Mouse (Mus musculus) limb, embryonic 15.5 days (tissue): ENCODE data around the gene Ankle2. TPM values are rescaled to one million over a fixed set of nuclear protein-coding genes. Genes with fewer than 3 reads are reported as not detected.
A peak's percentile ranks its signal among the peaks of the same experiment; 100 is the strongest.

Source experiments
- ATAC-seq: fragments of 200-750 bp; cut with Nextera tagmentation; 2 replicates; pipeline ENCODE4 v1.8.0; 2017; ENCODE audit warnings: low read depth, moderate TSS enrichment; ENCODE audit not compliant: insufficient number of reproducible peaks, low FRiP score, low TSS enrichment
- H3K27ac ChIP-seq: fragments of 300-500 bp; sonication (generic); 2 replicates; pipeline ENCODE4 v1.5.1; 2015; ENCODE audit warnings: moderate library complexity, mild to moderate bottlenecking, inconsistent platforms
- H3K27me3 ChIP-seq: fragments of 300-500 bp; sonication (generic); 2 replicates; pipeline ENCODE4 v1.6.1; 2015; ENCODE audit warnings: inconsistent platforms
- H3K36me3 ChIP-seq: fragments of 300-500 bp; sonication (generic); 2 replicates; pipeline ENCODE4 v1.6.1; 2015; ENCODE audit warnings: inconsistent platforms
- H3K4me1 ChIP-seq: fragments of 300-500 bp; sonication (generic); 2 replicates; pipeline ENCODE4 v1.6.1; 2015; ENCODE audit warnings: inconsistent platforms
- H3K4me2 ChIP-seq: fragments of 300-500 bp; sonication (generic); 2 replicates; pipeline ENCODE4 v1.6.1; 2015; ENCODE audit warnings: mild to moderate bottlenecking, inconsistent platforms
- H3K4me3 ChIP-seq: fragments of 300-500 bp; sonication (generic); 2 replicates; pipeline ENCODE4 v1.5.1; 2015; ENCODE audit warnings: mild to moderate bottlenecking, inconsistent platforms
- H3K9ac ChIP-seq: fragments of 300-500 bp; sonication (generic); 2 replicates; pipeline ENCODE4 v1.6.1; 2015; ENCODE audit warnings: inconsistent platforms
- H3K9me3 ChIP-seq: fragments of 300-500 bp; sonication (generic); 2 replicates; pipeline ENCODE4 v1.6.1; 2016; ENCODE audit warnings: inconsistent platforms
- WGBS: fragments of 180-500 bp; shearing (Covaris S2); methylation state at CpG from one replicate; pipeline ENCODE4 v1.1.7; 2015; 5-methylcytosine and 5-hydroxymethylcytosine counted together
- polyA plus RNA-seq: library from polyadenylated mRNA; unstranded; fragments of >200 nt; fragmentation: Nextera tagmentation; extraction: Ambion mirVana; gene quantifications from 2 replicates; pipeline ENCODE4 v1.2.1, GENCODE M21; 2015

Gene Ankle2
- polyA plus RNA-seq, 1 experiment from 2014 or later = 29.7 TPM

DNA sequence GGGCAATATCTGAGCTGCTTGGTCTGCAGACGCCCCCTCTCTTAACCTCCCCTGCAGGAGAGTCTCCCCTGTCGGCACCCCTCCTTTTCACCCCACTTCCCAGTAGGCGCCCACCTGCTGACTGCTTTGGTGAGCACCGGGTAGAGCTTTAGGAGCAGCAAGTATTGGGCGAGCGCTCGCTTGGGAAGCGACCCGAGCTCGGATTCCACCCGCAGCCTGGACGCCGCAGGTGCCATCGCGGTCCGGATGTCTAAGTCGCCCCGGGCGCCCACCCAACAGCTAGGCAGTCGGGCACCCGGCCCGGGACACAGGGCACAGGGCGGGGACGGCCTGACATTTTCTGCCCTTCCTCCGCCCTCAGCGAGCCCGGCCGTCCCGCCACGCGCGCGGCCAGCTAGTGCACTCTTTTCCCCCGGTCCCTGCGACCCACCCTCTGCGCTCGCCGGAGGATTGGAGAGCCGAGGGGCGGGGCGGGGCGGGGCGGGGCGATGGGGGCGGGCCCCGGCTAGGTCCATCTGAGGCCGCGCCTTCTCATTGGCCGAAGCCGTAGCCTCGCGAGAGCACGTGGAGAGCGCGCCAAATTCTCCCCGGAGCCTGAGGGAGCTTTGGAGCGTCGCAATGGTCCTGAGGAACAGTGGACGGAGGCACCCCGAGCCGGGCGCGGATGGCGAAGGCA is 55.1 kb downstream of the Ankle2 start, which contains the start of the genes Pxmp2 and Pole:
Gene Pxmp2, minus strand, starts transcription at position 417 of the 676 bp plus-strand sequence.
Gene Pole, plus strand, starts transcription at position 537 of the 676 bp plus-strand sequence.
- Histone ChIP-seq H3K4me3 (peak within 1 kb of the TSS; percentile 88), H3K36me3 (peaks cover 13% of the 10 kb centered on the region), H3K4me1 (peaks cover 15% of the 10 kb centered on the region), H3K4me2 (peak within 1 kb of the TSS; percentile 93), H3K9ac (peak within 1 kb of the TSS; percentile 88), H3K27me3 (peaks cover 17% of the 10 kb centered on the region), H3K27ac (peak within 1 kb of the TSS; percentile 77), H3K9me3 (no peaks in the 10 kb centered on the region)
- under 1% methylated on average over 63 of the region's 64 CpGs for WGBS
- peak; percentile 98 for ATAC-seq

DNA sequence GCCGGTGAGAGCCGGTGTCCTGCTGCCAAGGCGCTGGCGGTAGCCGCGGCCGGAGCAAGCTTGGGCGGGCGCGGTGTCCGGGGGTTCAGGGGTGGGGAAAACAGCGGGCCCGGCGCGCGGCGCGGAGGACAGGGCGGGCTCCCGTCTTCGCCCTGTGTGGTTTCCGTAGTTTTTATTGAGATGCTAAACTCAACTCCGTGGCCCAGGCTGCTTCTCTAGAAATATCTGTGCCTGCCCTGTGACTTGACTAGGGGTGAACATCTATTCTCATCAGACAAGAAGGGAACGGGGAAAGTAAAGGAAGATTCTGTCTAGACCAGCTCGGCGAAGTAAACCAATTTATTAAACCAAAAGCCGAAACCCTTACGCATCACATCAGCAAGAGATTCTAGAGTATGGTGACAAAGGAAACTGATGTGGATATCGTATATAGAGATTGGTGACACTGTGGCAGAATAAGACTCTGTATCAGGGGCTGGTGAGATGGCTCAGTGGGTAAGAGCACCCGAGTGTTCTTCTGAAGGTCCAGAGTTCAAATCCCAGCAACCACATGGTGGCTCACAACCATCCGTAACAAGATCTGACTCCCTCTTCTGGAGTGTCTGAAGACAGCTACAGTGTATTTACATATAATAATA is 55.8 kb downstream of the Ankle2 start:
- Histone ChIP-seq H3K9me3 (no peaks in the 10 kb centered on the region), H3K9ac (peak overlapping the region; percentile 88), H3K36me3 (peaks cover 20% of the 10 kb centered on the region), H3K27me3 (peaks cover 17% of the 10 kb centered on the region), H3K27ac (peak overlapping the region; percentile 77), H3K4me3 (peak overlapping the region; percentile 88), H3K4me1 (peaks cover 15% of the 10 kb centered on the region), H3K4me2 (peak overlapping the region; percentile 93)
- WGBS = 2% methylated on average over 30 of the region's 31 CpGs
- peak; percentile 60; the same call in 1 of the 2 replicates for ATAC-seq

DNA sequence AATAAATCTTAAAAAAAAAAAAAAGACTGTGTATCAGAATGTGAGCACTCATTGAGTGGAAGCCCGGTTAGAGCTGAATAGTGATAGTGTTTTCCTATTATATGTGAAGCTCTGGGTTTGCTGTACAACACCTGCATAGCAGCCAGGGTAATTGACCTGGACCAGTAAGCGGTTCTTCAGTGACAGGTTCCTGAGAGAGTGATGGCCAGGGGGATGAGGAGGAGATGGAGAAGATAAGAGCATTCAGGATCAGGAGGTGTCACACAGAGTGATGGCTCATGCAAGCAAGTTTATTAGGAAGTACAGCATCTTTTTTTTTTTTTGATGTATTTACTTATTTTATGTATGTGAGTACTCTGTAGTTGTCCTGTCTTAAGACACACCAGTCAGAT is 56.3 kb downstream of the Ankle2 start:
- H3K4me1 ChIP-seq = peaks cover 15% of the 10 kb centered on the region
- H3K9me3 ChIP-seq = no peaks in the 10 kb centered on the region
- H3K27ac ChIP-seq = no peak overlapping the region
- H3K36me3 ChIP-seq = peaks cover 25% of the 10 kb centered on the region
- H3K27me3 ChIP-seq = peaks cover 17% of the 10 kb centered on the region
- peak overlapping the region; percentile 88 for H3K4me3 ChIP-seq
- no peak for ATAC-seq
- peak overlapping the region; percentile 93 for H3K4me2 ChIP-seq
- WGBS = 75% methylated on average over 2 of the region's 2 CpGs
- H3K9ac ChIP-seq = no peak overlapping the region

- no peak overlapping the region for H3K27ac ChIP-seq
- peaks cover 56% of the 10 kb centered on the region for H3K36me3 ChIP-seq
- no peak overlapping the region for H3K4me3 ChIP-seq
- H3K9ac ChIP-seq = no peak overlapping the region
- H3K4me1 ChIP-seq = peaks cover 6% of the 10 kb centered on the region; the same call in 1 of the 2 replicates
- H3K4me2 ChIP-seq = no peak overlapping the region
- no peaks in the 10 kb centered on the region for H3K9me3 ChIP-seq
- 88% methylated on average over 1 of the region's 1 CpGs for WGBS
- H3K27me3 ChIP-seq = no peaks in the 10 kb centered on the region
- ATAC-seq = no peak
Observed at GRCm38 (mm10) chr5:110291649-110292048, 60.8 kb downstream of the Ankle2 start.

- Histone ChIP-seq H3K36me3 (peaks cover 71% of the 10 kb centered on the region), H3K9me3 (no peaks in the 10 kb centered on the region), H3K27me3 (no peaks in the 10 kb centered on the region), H3K4me1 (no peaks in the 10 kb centered on the region), H3K9ac (no peak overlapping the region), H3K4me2 (no peak overlapping the region), H3K27ac (no peak overlapping the region), H3K4me3 (no peak overlapping the region)
- WGBS = 100% methylated on average over 1 of the region's 1 CpGs
- no peak for ATAC-seq
Observed at GRCm38 (mm10) chr5:110296637-110297036, 65.8 kb downstream of the Ankle2 start.

GRCm38 (mm10) chr5:110300591-110300990 is 69.8 kb downstream of the Ankle2 start:
- Histone ChIP-seq H3K27me3 (no peaks in the 10 kb centered on the region), H3K27ac (no peak overlapping the region), H3K4me1 (no peaks in the 10 kb centered on the region), H3K9me3 (no peaks in the 10 kb centered on the region), H3K9ac (no peak overlapping the region), H3K4me2 (no peak overlapping the region), H3K4me3 (no peak overlapping the region), H3K36me3 (peaks cover 80% of the 10 kb centered on the region)
- WGBS = 85% methylated on average over 2 of the region's 2 CpGs
- ATAC-seq = no peak

Other genes starting within 250 kb of the Ankle2 start
- gene Zfp932, start 234.5 kb upstream of the Ankle2 start, polyA plus RNA-seq = 18.0 and 20.4 TPM in 2 replicates
- 2.4 and 3.2 TPM in 2 replicates for gene Gm17655, start 158.5 kb upstream of the Ankle2 start, polyA plus RNA-seq
- 1.2 and 1.3 TPM in 2 replicates for gene Gm35315, start 136.6 kb upstream of the Ankle2 start, polyA plus RNA-seq
- 1.2 and 2.5 TPM in 2 replicates for gene Plcxd1, start 131.0 kb upstream of the Ankle2 start, polyA plus RNA-seq
- gene Gtpbp6, start 122.8 kb upstream of the Ankle2 start, polyA plus RNA-seq = 33.2 and 33.9 TPM in 2 replicates
- gene Zfp605, start 120.9 kb upstream of the Ankle2 start, polyA plus RNA-seq = 4.8 and 4.9 TPM in 2 replicates
- 33.7 and 35.0 TPM in 2 replicates for gene Chfr, start 95.2 kb upstream of the Ankle2 start, polyA plus RNA-seq
- gene Golga3, start 54.3 kb upstream of the Ankle2 start, polyA plus RNA-seq = 25.5 and 27.5 TPM in 2 replicates
- gene Pgam5, start 38.9 kb downstream of the Ankle2 start, polyA plus RNA-seq = 61.0 and 61.4 TPM in 2 replicates
- gene Pxmp2, start 55.2 kb downstream of the Ankle2 start, polyA plus RNA-seq = 5.2 and 6.4 TPM in 2 replicates
- 20.5 and 21.7 TPM in 2 replicates for gene Pole, start 55.3 kb downstream of the Ankle2 start, polyA plus RNA-seq
- gene P2rx2, start 112.2 kb downstream of the Ankle2 start, polyA plus RNA-seq = 1.2 and 1.4 TPM in 2 replicates
- not detected in 2 replicates for gene Lrcol1, start 113.7 kb downstream of the Ankle2 start, polyA plus RNA-seq
- 10.3 and 12.1 TPM in 2 replicates for gene Fbrsl1, start 217.5 kb downstream of the Ankle2 start, polyA plus RNA-seq